Mouse (Mus musculus): Measurements from ENCODE around the gene Cd6. TPM values are rescaled to one million over a fixed set of nuclear protein-coding genes. Genes with fewer than 3 reads are reported as not detected.

The Cd6 gene
- 0.24 and 1.2 TPM in 2 replicates for polyA plus RNA-seq (2012; rRNA removed)

DNA sequence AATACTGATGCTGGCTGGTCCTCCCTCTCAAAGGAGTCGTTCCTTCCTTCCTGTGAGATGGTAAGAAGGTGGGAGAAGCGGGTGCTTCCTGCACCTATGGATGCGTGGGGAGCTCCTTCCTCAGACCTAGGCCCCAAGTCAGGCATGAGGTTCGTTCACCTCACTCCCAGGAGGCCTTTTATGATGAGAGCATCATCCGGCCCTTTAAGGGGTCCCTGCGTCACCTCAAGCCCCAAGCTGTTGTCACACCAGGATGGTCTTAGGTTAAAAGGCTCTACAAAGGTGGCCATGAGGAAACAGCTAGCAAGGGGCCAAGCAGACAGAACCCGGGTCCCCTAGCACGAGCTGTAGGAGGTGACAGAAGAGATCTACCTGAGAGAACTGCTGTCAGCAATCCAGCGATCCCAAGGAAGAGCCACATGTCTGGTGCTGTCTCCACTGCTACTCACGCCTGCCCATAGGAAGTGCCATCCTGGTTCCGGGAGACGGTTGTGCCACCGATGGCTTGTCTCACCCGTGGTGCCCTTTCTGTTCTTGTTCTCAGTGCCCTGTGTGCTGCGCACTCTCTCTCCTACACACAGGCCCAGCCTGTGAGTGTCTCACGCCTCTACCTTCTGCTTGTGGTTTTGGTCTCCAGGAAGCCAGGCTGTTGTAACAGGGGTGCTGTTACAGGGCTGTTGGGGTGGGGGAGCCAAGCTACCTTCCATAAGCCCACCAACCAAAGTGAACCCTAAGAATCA is at the start of gene Cd6:
Gene Cd6 (minus strand): TSS at position 623 of the 740 bp plus-strand sequence.

DNA sequence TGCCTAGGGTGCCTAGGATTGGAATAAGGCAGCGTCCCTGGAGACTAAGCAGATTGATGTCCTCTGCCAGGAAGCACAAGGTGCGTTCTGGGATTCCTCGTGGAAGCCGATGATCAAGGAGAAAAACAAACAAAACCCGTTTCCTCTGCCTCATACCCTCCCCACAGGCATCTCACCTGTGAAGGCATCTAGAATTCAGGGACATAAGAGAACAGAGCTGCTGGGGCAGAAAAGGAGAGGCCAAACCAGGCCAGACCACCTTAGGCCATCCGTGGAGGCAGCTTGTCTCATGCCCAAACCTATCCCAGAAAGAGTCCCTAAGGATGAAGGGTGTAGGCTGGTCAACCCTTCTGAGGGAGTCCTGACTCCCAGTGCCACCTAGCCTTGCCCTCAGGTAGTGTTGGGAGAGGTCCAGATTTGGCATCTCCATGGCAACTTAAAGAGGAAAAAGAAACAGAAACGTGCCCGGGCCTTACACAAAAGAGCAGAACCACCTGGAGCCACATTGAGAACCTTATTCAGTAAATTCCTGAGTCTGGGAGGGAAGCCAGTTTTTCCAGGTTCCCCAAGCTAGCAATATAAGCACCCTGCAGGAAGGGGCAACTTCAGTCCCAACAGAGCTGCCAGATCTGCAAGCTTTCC is 40.1 kb upstream of the Cd6 start, which contains the start of gene Tmem132a:
Gene Tmem132a (minus strand): TSS at position 55 of the 642 bp plus-strand sequence.

GRCm38 (mm10) chr19:10839010-10839892 is 9.4 kb upstream of the Cd6 start, which contains the start of gene Slc15a3:
TSS of gene Slc15a3 (plus strand) at chr19:10839727.

Other genes starting within 250 kb of the Cd6 start
- gene Ddb1, start 224.7 kb downstream of the Cd6 start, polyA plus RNA-seq (2012; rRNA removed): 140 and 182 TPM in 2 replicates
- 17.7 and 18.7 TPM in 2 replicates for gene Tkfc, start 224.4 kb downstream of the Cd6 start, polyA plus RNA-seq (2012; rRNA removed)
- 0.47 and 1.0 TPM in 2 replicates for gene Vwce, start 195.8 kb downstream of the Cd6 start, polyA plus RNA-seq (2012; rRNA removed)
- gene Pga5, start 152.0 kb downstream of the Cd6 start, polyA plus RNA-seq (2012; rRNA removed): 1.4 and 2.0 TPM in 2 replicates
- 31.6 and 39.4 TPM in 2 replicates for gene Vps37c, start 141.3 kb downstream of the Cd6 start, polyA plus RNA-seq (2012; rRNA removed)
- 0.25 and 0.53 TPM in 2 replicates for gene Cd5, start 91.1 kb downstream of the Cd6 start, polyA plus RNA-seq (2012; rRNA removed)
- 9.7 and 11.8 TPM in 2 replicates for gene Slc15a3, start 9.7 kb upstream of the Cd6 start, polyA plus RNA-seq (2012; rRNA removed)
- gene Tmem132a, start 39.9 kb upstream of the Cd6 start, polyA plus RNA-seq (2012; rRNA removed): 155 and 161 TPM in 2 replicates
- gene Tmem109, start 51.9 kb upstream of the Cd6 start, polyA plus RNA-seq (2012; rRNA removed): 150 and 163 TPM in 2 replicates
- 428 and 499 TPM in 2 replicates for gene Prpf19, start 65.2 kb upstream of the Cd6 start, polyA plus RNA-seq (2012; rRNA removed)
- 42.9 and 63.2 TPM in 2 replicates for gene Zp1, start 90.6 kb upstream of the Cd6 start, polyA plus RNA-seq (2012; rRNA removed)
- 7.2 and 9.1 TPM in 2 replicates for gene Ptgdr2, start 107.1 kb upstream of the Cd6 start, polyA plus RNA-seq (2012; rRNA removed)
- 9.0 and 11.2 TPM in 2 replicates for gene Ccdc86, start 119.2 kb upstream of the Cd6 start, polyA plus RNA-seq (2012; rRNA removed)
- gene Ms4a10, start 144.6 kb upstream of the Cd6 start, polyA plus RNA-seq (2012; rRNA removed): 1.4 and 4.0 TPM in 2 replicates
- 0.15 and 0.28 TPM in 2 replicates for gene Ms4a15, start 163.2 kb upstream of the Cd6 start, polyA plus RNA-seq (2012; rRNA removed)
- gene Ms4a18, start 188.0 kb upstream of the Cd6 start, polyA plus RNA-seq (2012; rRNA removed): 0.39 and 0.58 TPM in 2 replicates